Comparison of ENCODE assay signal across 25 mouse cellular contexts in the genomic region with DNA sequence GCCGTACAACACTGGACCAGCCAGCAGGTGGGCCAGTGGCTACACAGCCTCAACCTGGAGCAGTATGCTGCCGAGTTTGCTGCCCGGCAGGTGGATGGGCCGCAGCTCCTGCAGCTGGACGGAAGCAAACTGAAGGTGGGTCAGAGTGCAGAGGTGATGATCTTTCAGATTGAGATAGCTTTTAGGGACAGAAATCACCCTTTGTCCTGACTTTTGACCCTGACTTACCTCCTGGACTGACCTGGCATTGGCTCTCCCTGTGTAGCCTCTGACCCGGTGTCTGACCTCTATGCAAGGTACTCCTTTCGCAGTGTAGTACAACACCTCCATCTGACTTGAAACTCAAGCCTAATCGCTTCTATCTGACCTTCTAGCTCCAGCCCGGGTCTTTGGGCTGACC. TPM values are rescaled to one million over a fixed set of nuclear protein-coding genes. Genes with fewer than 3 reads are reported as not detected.
"Had no signal": no experiment of that assay in that cellular context is flagged by ENCODE, and none has a peak within 500 bp of the region (broad histone marks: within the 10 kb centered on the region; RNA-seq: fewer than 3 reads in every experiment).

No protein-coding gene starts in this region.

- H3K9me3 ChIP-seq: heart, embryonic 10.5 days; heart, embryonic 12.5 days; hindbrain, embryonic 10.5 days; hindbrain, embryonic 13.5 days; hindbrain, embryonic 15.5 days; intestine, embryonic 15.5 days; limb, embryonic 10.5 days; limb, embryonic 12.5 days; liver, embryonic 12.5 days had no signal

- H3K4me1 ChIP-seq: heart, embryonic 12.5 days had no signal

- H3K27me3 ChIP-seq: hindbrain, embryonic 13.5 days; hindbrain, embryonic 15.5 days; intestine, embryonic 15.5 days had no signal

- ATAC-seq: inflammation-experienced regulatory T-cells, adult 6 months; intestine, embryonic 15.5 days; liver, embryonic 12.5 days; liver, postnatal 0 days had no signal

- H3K4me2 ChIP-seq: heart, embryonic 12.5 days; hindbrain, embryonic 13.5 days; hindbrain, embryonic 15.5 days; intestine, embryonic 15.5 days; limb, embryonic 12.5 days; liver, embryonic 12.5 days had no signal

- H3K27ac ChIP-seq: gastrocnemius, adult 2 months; heart, embryonic 10.5 days; hindbrain, embryonic 10.5 days; hindbrain, embryonic 13.5 days; intestine, embryonic 15.5 days; limb, embryonic 10.5 days; limb, embryonic 12.5 days; liver, embryonic 12.5 days; liver, embryonic 14.5 days had no signal

- DNase-seq: gastrocnemius, adult 2 months; gastrocnemius, postnatal 10 days; gastrocnemius, postnatal 25 days; heart, adult 18-20 months; heart, postnatal 10 days; heart, postnatal 4 days; kidney, adult 18-20 months; kidney, adult 8-10 months; kidney, postnatal 10 days; kidney, postnatal 4 days; liver, postnatal 0 days had no signal

- H3K9ac ChIP-seq: heart, embryonic 12.5 days; hindbrain, embryonic 13.5 days; hindbrain, embryonic 15.5 days; intestine, embryonic 15.5 days; limb, embryonic 12.5 days; liver, embryonic 12.5 days; liver, embryonic 14.5 days; liver, postnatal 0 days had no signal

- H3K4me3 ChIP-seq: gastrocnemius, adult 2 months; heart, embryonic 10.5 days; heart, embryonic 12.5 days; hindbrain, embryonic 10.5 days; hindbrain, embryonic 13.5 days; hindbrain, embryonic 15.5 days; intestine, embryonic 15.5 days; layer of hippocampus, adult 2 months; left cerebral cortex, adult 2 months; limb, embryonic 10.5 days; limb, embryonic 12.5 days; liver, embryonic 12.5 days had no signal

RNA-seq across cellular contexts. Expression of gene Sgca, which starts 47.4 kb away (rescaled TPM):
- total RNA-seq: granulocyte monocyte progenitor cell, adult 5-6 weeks had no signal
- polyA plus RNA-seq: inflammation-experienced regulatory T-cells, adult 6 months; intestine, embryonic 15.5 days; liver, embryonic 14.5 days had no signal

RNA-seq across cellular contexts. Expression of gene Itga3, which starts 53.1 kb away (rescaled TPM):
- total RNA-seq: granulocyte monocyte progenitor cell, adult 5-6 weeks had no signal
